Mouse (Mus musculus): ENCODE data around the gene Cys1. TPM values are rescaled to one million over a fixed set of nuclear protein-coding genes. Genes with fewer than 3 reads are reported as not detected.

Gene Cys1
- polyA plus RNA-seq, 1 experiment = not detected

DNA sequence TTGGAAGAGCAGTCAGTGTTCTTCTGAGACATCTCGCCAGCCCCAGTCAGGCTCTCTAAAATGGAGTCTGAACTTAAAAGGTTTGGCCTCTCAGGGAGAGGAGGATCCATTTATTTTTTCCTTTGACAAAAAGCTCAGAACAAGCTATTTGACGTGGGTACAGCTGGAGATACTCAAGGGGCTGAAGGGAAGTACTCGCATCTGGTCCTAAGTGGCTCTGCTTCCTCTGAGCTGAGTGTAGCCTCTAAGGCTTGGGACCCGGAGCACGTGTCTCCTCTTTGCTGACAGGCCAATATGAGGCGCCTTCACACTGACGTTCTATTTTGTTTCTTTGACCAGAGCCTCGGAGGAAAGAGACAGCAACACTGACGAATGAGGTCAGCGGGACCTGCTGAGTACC lies 18.0 kb upstream of the Cys1 start:
- no peaks in the 10 kb centered on the region for H3K36me3 ChIP-seq (replicated peaks; ENCODE audit: low read length)
- no peak overlapping the region for H3K4me3 ChIP-seq (replicated peaks)
- H3K4me1 ChIP-seq = peaks cover 59% of the 10 kb centered on the region
- TF ChIP-seq FLI1 (IDR thresholded peaks at IDR 0.05; ENCODE audit: low read length) = no peak
- TF ChIP-seq GATA1 (IDR thresholded peaks at IDR 0.05; ENCODE audit: borderline replicate concordance, low read length) = no peak
- H3K9me3 ChIP-seq = no peaks in the 10 kb centered on the region
- H3K27me3 ChIP-seq (replicated peaks) = peaks cover 9% of the 10 kb centered on the region

DNA sequence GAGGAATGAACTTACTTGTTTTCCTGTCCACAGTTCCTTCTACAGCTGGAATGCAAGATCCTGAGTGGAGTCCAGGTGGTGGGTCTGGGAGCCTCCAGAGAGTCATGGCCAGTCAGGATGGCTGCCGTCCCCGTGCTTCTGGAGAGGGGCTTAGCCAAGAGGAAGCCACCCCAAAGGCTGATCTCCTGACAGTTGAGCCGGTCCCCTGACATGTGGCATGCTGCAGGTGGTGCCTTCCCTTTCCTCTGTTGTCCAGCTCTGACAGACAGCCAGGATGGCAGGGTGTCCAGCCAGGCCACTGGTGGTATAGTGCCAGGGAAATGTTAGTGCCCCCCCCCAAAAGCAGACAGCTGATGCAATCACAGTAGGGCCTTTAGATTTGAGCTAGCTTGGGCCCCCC lies 16.9 kb upstream of the Cys1 start:
- H3K9me3 ChIP-seq = no peaks in the 10 kb centered on the region
- TF ChIP-seq FLI1 (IDR thresholded peaks at IDR 0.05; ENCODE audit: low read length) (no peak), GATA1 (IDR thresholded peaks at IDR 0.05; ENCODE audit: borderline replicate concordance, low read length) (no peak)
- H3K27me3 ChIP-seq (replicated peaks) = peaks cover 9% of the 10 kb centered on the region
- H3K36me3 ChIP-seq (replicated peaks; ENCODE audit: low read length) = no peaks in the 10 kb centered on the region
- H3K4me1 ChIP-seq = peaks cover 50% of the 10 kb centered on the region
- no peak overlapping the region for H3K4me3 ChIP-seq (replicated peaks)

DNA sequence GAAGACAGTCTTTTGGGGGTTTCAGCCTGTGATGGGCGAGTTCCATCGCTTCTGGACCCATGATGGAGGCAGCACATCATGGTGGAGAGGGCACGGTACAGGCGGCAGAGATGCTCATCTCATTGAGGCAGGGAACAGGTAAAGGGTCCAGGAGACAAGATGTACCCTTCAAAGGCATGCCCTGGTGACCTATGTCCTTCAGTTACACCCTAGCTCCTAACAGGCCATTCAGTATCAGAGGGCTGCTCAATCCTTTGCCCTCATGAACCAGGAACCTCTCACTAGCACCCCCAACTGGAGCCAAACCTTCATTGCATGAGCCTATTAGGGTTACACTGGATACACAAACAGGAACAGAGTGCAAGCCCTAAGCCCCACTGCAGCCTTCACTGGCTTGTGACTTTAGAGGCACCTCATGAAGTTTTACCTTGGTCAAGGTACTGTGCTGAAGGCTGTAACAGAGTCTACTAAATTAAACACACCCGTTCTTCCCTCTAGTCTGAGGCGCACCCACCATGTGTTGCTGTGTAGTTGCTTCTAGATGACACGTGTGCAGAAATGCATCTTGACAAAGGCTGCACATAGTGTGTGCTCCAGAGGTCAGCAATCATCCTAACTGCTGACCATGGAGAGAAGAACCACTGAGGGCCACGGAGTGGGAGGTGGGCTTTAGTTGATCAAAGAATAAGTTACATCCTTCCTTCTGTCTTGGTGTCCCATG lies 16.0 kb upstream of the Cys1 start:
- Histone ChIP-seq H3K4me1 (peaks cover 41% of the 10 kb centered on the region), H3K4me3 (replicated peaks) (peak overlapping the region; percentile 88), H3K27me3 (replicated peaks) (peaks cover 9% of the 10 kb centered on the region), H3K9me3 (no peaks in the 10 kb centered on the region), H3K36me3 (replicated peaks; ENCODE audit: low read length) (no peaks in the 10 kb centered on the region)
- no peak for TF ChIP-seq GATA1 (IDR thresholded peaks at IDR 0.05; ENCODE audit: borderline replicate concordance, low read length)
- no peak for TF ChIP-seq FLI1 (IDR thresholded peaks at IDR 0.05; ENCODE audit: low read length)

DNA sequence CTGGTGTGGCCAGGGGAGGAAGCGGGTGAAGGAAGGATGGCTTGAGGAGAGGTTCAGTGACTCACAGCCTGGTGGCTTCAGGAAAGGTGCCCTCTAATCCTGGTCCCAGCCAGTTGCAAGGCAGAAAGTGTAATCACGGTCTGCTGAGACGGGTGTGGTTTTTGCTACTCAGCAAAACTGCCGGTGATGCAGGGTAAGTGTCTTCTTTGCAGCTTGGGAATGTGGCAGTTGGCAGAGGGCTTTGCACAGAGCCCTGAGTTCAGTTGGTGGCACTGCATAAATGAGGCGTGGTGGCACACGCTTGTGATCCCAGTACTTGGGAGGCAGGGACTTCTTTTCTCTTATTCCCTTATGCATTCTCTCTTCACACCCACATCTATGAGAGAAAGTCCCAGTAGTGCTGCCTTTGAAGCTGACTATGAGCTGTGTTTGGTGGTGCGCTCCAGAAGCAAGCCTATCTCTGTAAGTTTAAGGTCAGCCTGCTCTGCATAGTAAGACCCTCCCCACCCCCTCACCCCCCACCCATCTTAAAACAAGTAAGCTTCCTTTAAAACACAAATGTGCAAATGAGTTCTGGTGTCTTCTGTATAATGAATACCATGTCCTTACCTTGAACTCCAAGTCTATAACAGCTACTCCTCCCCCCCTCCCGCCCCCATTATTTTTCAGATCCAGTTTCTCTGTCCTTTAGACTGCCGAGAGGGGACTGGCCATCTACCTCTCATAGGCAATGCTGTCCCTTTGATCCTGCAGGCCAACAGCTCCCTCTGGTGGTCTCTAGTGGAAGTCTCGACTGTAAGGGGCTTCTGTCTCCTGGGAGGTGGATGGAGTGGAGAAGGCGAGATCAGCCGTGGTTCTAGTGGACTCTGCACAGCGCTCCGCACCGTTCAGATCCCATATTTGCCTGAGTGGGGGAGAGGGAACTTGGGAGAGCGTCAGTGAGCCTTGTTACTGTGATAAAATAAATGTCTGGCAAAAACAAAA lies 15.2 kb upstream of the Cys1 start:
- H3K36me3 ChIP-seq (replicated peaks; ENCODE audit: low read length) = no peaks in the 10 kb centered on the region
- H3K4me1 ChIP-seq = peaks cover 34% of the 10 kb centered on the region
- no peak for TF ChIP-seq GATA1 (IDR thresholded peaks at IDR 0.05; ENCODE audit: borderline replicate concordance, low read length)
- TF ChIP-seq FLI1 (IDR thresholded peaks at IDR 0.05; ENCODE audit: low read length) = no peak
- H3K27me3 ChIP-seq (replicated peaks) = peaks cover 9% of the 10 kb centered on the region
- H3K9me3 ChIP-seq = no peaks in the 10 kb centered on the region
- peak overlapping the region; percentile 88 for H3K4me3 ChIP-seq (replicated peaks)

DNA sequence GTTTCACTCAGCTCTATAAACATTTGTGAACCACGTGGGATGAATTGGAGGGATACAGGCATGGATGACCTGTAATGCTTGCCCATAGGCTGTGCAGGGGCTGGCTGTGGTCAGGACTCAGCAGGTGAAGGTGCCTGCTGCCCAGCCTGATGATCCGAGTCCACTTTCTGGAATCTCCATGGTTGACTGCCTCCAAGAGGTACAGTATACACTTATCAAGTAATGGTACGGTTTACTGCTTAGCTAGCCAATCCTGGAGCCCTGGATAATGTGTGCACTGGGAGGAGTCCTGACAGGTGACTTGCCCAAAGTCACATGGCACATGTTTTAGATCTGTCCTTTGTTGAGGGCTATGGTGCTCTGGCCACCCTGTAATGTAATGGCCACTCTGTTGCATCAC lies 8.7 kb upstream of the Cys1 start:
- no peaks in the 10 kb centered on the region for H3K9me3 ChIP-seq
- H3K4me1 ChIP-seq = no peaks in the 10 kb centered on the region
- TF ChIP-seq GATA1 (IDR thresholded peaks at IDR 0.05; ENCODE audit: borderline replicate concordance, low read length) = no peak
- no peak for TF ChIP-seq FLI1 (IDR thresholded peaks at IDR 0.05; ENCODE audit: low read length)
- no peaks in the 10 kb centered on the region for H3K36me3 ChIP-seq (replicated peaks; ENCODE audit: low read length)
- peaks cover 38% of the 10 kb centered on the region for H3K27me3 ChIP-seq (replicated peaks)
- no peak overlapping the region for H3K4me3 ChIP-seq (replicated peaks)

DNA sequence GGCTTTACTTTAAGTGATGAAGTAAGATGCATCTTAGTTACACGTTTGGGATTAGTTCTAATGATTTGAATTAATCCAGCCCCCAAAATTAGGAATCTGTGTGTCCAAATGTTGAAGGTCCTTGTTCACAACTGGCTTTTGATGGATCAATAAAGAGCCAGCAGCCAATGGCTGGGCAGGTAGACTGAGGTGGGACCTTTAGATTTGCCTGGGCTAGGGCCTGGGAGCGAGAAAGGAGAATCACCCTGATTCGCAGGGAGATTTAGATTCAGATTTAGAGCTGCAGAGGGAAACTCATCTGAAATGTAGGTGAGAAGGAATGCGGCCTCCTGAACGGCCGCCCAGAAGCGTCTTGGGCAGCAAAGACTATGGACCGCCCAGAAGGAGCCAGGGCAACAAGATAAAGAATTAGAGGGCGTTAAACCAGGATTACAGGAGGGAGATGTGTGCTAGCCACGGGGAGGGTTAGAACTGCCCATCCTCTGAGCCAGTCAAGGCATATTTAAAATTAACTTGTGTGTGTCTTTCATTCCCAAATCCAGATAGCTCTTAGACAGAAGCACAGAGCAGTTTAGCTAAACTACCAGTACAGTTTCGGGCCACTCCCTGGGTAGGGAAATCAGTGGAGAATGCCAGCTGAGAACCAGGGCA lies 5.2 kb upstream of the Cys1 start:
- H3K4me1 ChIP-seq = 0 out of 2 replicates have a peak, but pooled peaks cover under 1% of the 10 kb centered on the region
- H3K27me3 ChIP-seq (replicated peaks) = peaks cover 73% of the 10 kb centered on the region
- H3K36me3 ChIP-seq (replicated peaks; ENCODE audit: low read length) = no peaks in the 10 kb centered on the region
- no peak for TF ChIP-seq GATA1 (IDR thresholded peaks at IDR 0.05; ENCODE audit: borderline replicate concordance, low read length)
- no peak for TF ChIP-seq FLI1 (IDR thresholded peaks at IDR 0.05; ENCODE audit: low read length)
- no peak overlapping the region for H3K4me3 ChIP-seq (replicated peaks)
- no peaks in the 10 kb centered on the region for H3K9me3 ChIP-seq

DNA sequence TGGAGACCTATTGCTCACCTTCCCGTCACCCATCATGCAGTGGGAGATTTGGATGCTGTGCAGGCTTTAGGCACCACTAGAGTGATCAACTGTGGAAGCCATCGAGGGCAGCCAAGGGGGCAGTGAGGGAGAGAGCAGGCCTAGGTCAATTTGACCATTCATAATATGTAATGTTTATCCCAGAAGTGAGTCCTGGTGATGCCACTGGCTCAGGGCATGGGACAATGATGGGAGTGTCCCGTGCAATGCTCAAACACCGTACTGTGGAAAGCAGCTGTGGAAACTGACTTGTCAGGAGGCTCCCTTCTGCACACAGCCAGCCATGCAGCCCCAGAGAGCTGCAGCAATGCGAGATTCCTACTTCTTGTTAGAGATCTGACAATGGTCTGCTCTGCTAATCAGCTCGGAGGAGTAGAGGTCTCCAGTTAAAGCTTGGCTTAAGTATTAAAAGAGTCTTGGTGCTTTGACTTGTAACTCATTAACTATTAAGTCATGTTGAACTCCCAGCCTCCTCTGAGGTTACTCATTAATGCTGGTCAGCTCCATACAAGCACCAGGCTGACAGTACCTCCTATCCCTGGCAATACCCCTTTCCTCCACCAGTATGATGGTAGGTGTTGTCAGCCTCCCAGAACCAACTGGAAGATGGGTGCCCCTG lies 4.6 kb upstream of the Cys1 start:
- Histone ChIP-seq H3K27me3 (replicated peaks) (peaks cover 77% of the 10 kb centered on the region), H3K9me3 (no peaks in the 10 kb centered on the region), H3K4me3 (replicated peaks) (no peak overlapping the region), H3K36me3 (replicated peaks; ENCODE audit: low read length) (no peaks in the 10 kb centered on the region), H3K4me1 (peaks cover 7% of the 10 kb centered on the region)
- no peak for TF ChIP-seq FLI1 (IDR thresholded peaks at IDR 0.05; ENCODE audit: low read length)
- no peak for TF ChIP-seq GATA1 (IDR thresholded peaks at IDR 0.05; ENCODE audit: borderline replicate concordance, low read length)

DNA sequence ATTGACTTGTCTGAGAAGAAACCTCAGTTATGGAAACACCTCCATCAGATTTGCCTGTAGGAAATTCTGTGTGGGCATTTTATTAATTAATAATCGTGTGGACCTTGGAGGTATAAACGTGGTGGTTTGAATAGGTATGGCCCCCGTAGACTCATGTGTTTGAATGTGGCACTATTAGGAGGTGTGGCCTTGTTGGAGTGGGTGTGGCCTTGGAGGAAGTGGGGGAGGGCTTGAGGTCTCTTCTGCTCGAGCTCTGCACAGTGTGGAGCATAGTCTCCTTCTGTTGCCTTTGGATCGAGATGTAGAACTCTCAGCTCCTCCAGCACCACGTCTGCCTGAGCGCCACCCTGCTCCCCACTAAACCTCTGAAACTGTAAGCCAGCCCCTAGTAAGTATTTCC lies 1.8 kb upstream of the Cys1 start:
- H3K4me1 ChIP-seq = peaks cover 19% of the 10 kb centered on the region
- no peak overlapping the region for H3K4me3 ChIP-seq (replicated peaks)
- H3K27me3 ChIP-seq (replicated peaks) = peaks cover 88% of the 10 kb centered on the region
- H3K36me3 ChIP-seq (replicated peaks; ENCODE audit: low read length) = no peaks in the 10 kb centered on the region
- TF ChIP-seq FLI1 (IDR thresholded peaks at IDR 0.05; ENCODE audit: low read length) (no peak), GATA1 (IDR thresholded peaks at IDR 0.05; ENCODE audit: borderline replicate concordance, low read length) (no peak)
- no peaks in the 10 kb centered on the region for H3K9me3 ChIP-seq

DNA sequence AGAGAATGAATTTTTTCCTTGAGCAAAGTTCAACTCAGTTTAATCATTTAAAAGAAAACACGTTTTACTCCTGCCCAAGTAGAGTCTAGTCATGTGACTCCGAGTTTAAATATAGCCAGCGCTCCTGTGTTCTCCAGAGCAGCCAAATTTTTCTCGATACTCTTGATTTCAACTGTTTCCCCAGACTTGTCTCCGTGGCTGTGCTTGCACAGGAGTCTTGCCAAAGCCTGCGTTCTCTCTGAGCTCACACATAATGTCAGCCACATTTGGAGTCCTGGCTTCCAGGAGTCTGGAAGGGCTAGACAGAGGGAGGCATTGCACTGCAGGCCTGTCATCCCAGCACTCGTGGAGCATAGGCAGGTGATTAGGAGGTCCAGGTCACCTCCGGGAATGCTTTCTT lies 950 bp upstream of the Cys1 start:
- no peaks in the 10 kb centered on the region for H3K9me3 ChIP-seq
- TF ChIP-seq GATA1 (IDR thresholded peaks at IDR 0.05; ENCODE audit: borderline replicate concordance, low read length) (no peak), FLI1 (IDR thresholded peaks at IDR 0.05; ENCODE audit: low read length) (no peak)
- H3K4me1 ChIP-seq = peaks cover 19% of the 10 kb centered on the region
- H3K27me3 ChIP-seq (replicated peaks) = peaks cover 87% of the 10 kb centered on the region
- no peaks in the 10 kb centered on the region for H3K36me3 ChIP-seq (replicated peaks; ENCODE audit: low read length)
- H3K4me3 ChIP-seq (replicated peaks) = no peak overlapping the region

Data from megakaryocyte, embryonic 14.5 days (primary cell).